Mouse (Mus musculus) neutrophil, adult 5-6 weeks (primary cell): ENCODE measurements around the gene Plekhg1. TPM values are rescaled to one million over a fixed set of nuclear protein-coding genes. Genes with fewer than 3 reads are reported as not detected.

ENCODE experiments used
- ATAC-seq: fragments of 151-379, 151-347 bp; 2 replicates; pipeline ENCODE4 v1.8.0; 2017; ENCODE audit warnings: mild to moderate bottlenecking, moderate TSS enrichment; ENCODE audit not compliant: insufficient number of reproducible peaks, poor library complexity, low FRiP score, severe bottlenecking; ENCODE audit errors: extremely low read depth
- total RNA-seq: library from RNA; stranded (forward); fragments of 200-1000 nt; gene quantifications from 2 replicates; pipeline ENCODE4 v1.2.3, GENCODE M21; 2017

The Plekhg1 gene
- total RNA-seq, 1 experiment from 2014 or later: 1.0 TPM

GRCm38 (mm10) chr10:3933311-3933940, 193.3 kb downstream of the Plekhg1 start:
- no peak for ATAC-seq

GRCm38 (mm10) chr10:3936864-3937263, 196.7 kb downstream of the Plekhg1 start:
- ATAC-seq: no peak

GRCm38 (mm10) chr10:3939895-3940595, 199.9 kb downstream of the Plekhg1 start:
- no peak for ATAC-seq

GRCm38 (mm10) chr10:3940596-3940975, 200.4 kb downstream of the Plekhg1 start:
- no peak for ATAC-seq

- ATAC-seq: no peak
These were observed 201.0 kb downstream of the Plekhg1 start for GRCm38 (mm10) chr10:3941054-3941757.

- no peak for ATAC-seq
These were observed 202.1 kb downstream of the Plekhg1 start for GRCm38 (mm10) chr10:3942289-3942688.

- peak; percentile 62 for ATAC-seq
These were observed 203.6 kb downstream of the Plekhg1 start for GRCm38 (mm10) chr10:3943492-3944395.

GRCm38 (mm10) chr10:3946871-3947270, 206.7 kb downstream of the Plekhg1 start:
- ATAC-seq: no peak

- no peak for ATAC-seq
These were observed 207.2 kb downstream of the Plekhg1 start for GRCm38 (mm10) chr10:3947346-3947745.

- ATAC-seq: no peak
These were observed 209.1 kb downstream of the Plekhg1 start for GRCm38 (mm10) chr10:3949306-3949705.

- no peak for ATAC-seq
These were observed 216.3 kb downstream of the Plekhg1 start for GRCm38 (mm10) chr10:3956471-3956870.

GRCm38 (mm10) chr10:3958591-3958990, 218.4 kb downstream of the Plekhg1 start:
- no peak for ATAC-seq

GRCm38 (mm10) chr10:3969026-3969425, 228.9 kb downstream of the Plekhg1 start:
- ATAC-seq: no peak

GRCm38 (mm10) chr10:3972237-3972636, 232.1 kb downstream of the Plekhg1 start:
- no peak for ATAC-seq

- ATAC-seq: peak; percentile 79
These were observed 232.9 kb downstream of the Plekhg1 start, which contains the start of gene Mthfd1l for GRCm38 (mm10) chr10:3972981-3973588. TSS of gene Mthfd1l (plus strand) at chr10:3973118.

- ATAC-seq: peak; percentile 83
These were observed 233.5 kb downstream of the Plekhg1 start for GRCm38 (mm10) chr10:3973589-3974070.

GRCm38 (mm10) chr10:3974380-3974779, 234.2 kb downstream of the Plekhg1 start:
- ATAC-seq: no peak

- ATAC-seq: no peak
These were observed 235.9 kb downstream of the Plekhg1 start for GRCm38 (mm10) chr10:3975898-3976622.
